Mouse (Mus musculus) lung, embryonic 14.5 days (tissue): ENCODE results near the gene Selenbp2. TPM values are rescaled to one million over a fixed set of nuclear protein-coding genes. Genes with fewer than 3 reads are reported as not detected.
A peak's percentile ranks its signal among the peaks of the same experiment; 100 is the strongest.
"Not testable (repeated sequence)": the region's sequence is repeated elsewhere in the genome, so short reads cannot be mapped to it uniquely, and the experiment has no call there.

Experiments
- ATAC-seq: fragments of 200-750 bp; cut with Nextera tagmentation; 2 replicates; pipeline ENCODE4 v1.8.0; 2017; ENCODE audit warnings: mild to moderate bottlenecking, moderate TSS enrichment, moderate library complexity; ENCODE audit not compliant: insufficient read depth
- DNase-seq: peaks from one replicate; pipeline ENCODE4 v3.0.0-alpha.2; 2015
- H3K27ac ChIP-seq: fragments of 300-500 bp; sonication (generic); 2 replicates; pipeline ENCODE4 v1.5.1; 2014; ENCODE audit warnings: low read depth, mild to moderate bottlenecking, moderate library complexity
- H3K27me3 ChIP-seq: fragments of 300-500 bp; sonication (generic); 2 replicates; pipeline ENCODE4 v1.6.1; 2014; ENCODE audit warnings: low read length, control low read depth; ENCODE audit not compliant: insufficient read depth
- H3K36me3 ChIP-seq: fragments of 300-500 bp; sonication (generic); 2 replicates; pipeline ENCODE4 v1.6.1; 2014; ENCODE audit warnings: control low read depth; ENCODE audit not compliant: insufficient read depth
- H3K4me1 ChIP-seq: fragments of 300-500 bp; sonication (generic); 2 replicates; pipeline ENCODE4 v1.6.1; 2014; ENCODE audit warnings: antibody characterized with exemption, control low read depth; ENCODE audit not compliant: insufficient read depth
- H3K4me2 ChIP-seq: fragments of 300-500 bp; sonication (generic); 2 replicates; pipeline ENCODE4 v1.6.1; 2014; ENCODE audit warnings: mild to moderate bottlenecking
- H3K4me3 ChIP-seq: fragments of 300-500 bp; sonication (generic); 2 replicates; pipeline ENCODE4 v1.5.1; 2014; ENCODE audit warnings: low read depth, low read length
- H3K9ac ChIP-seq: fragments of 300-500 bp; sonication (generic); 2 replicates; pipeline ENCODE4 v1.6.1; 2014
- H3K9me3 ChIP-seq: fragments of 300-500 bp; sonication (generic); 2 replicates; pipeline ENCODE4 v1.6.1; 2016; ENCODE audit warnings: low read depth, low read length, control low read depth
- CTCF ChIP-seq: IDR thresholded peaks from 2 replicates; pipeline ENCODE4 v1.5.1; 2016; ENCODE audit warnings: antibody characterized with exemption, low read depth
- WGBS: fragments of 180-500 bp; shearing (Covaris S2); extraction: QIAGEN DNeasy Blood & Tissue Kit; methylation state at CpG from one replicate; pipeline ENCODE4 v1.1.7; 2014; 5-methylcytosine and 5-hydroxymethylcytosine counted together
- polyA plus RNA-seq: library from polyadenylated mRNA; unstranded; fragments of >200 nt; fragmentation: Nextera tagmentation; extraction: Ambion mirVana; gene quantifications from 2 replicates; pipeline ENCODE4 v1.2.1, GENCODE M21; 2014

The Selenbp2 gene
- 4.2 and 4.9 TPM in 2 replicates for polyA plus RNA-seq

- 21% methylated on average over 5 of the region's 5 CpGs for WGBS
- no peaks in the 10 kb centered on the region for H3K27me3 ChIP-seq
- peak within 1 kb of the TSS; percentile 36; the same call in 1 of the 2 replicates for H3K27ac ChIP-seq
- H3K4me3 ChIP-seq = no peak within 1 kb of the TSS
- no peak for TF ChIP-seq CTCF
- no peaks in the 10 kb centered on the region for H3K4me1 ChIP-seq
- peak; percentile 58 for DNase-seq
- peak; percentile 56; the same call in 1 of the 2 replicates for ATAC-seq
- no peak within 1 kb of the TSS for H3K9ac ChIP-seq
- 0 out of 2 replicates have a peak within 1 kb of the TSS, but pooled peaks have one; percentile 7 for H3K4me2 ChIP-seq
- no peaks in the 10 kb centered on the region for H3K36me3 ChIP-seq
- H3K9me3 ChIP-seq = no peaks in the 10 kb centered on the region
Observed at GRCm38 (mm10) chr3:94693329-94693825, at the start of gene Selenbp2. TSS of gene Selenbp2 (plus strand) at chr3:94693556.

- peak overlapping the region; percentile 73 for H3K27ac ChIP-seq
- H3K4me1 ChIP-seq = peaks cover 9% of the 10 kb centered on the region
- no peaks in the 10 kb centered on the region for H3K36me3 ChIP-seq
- TF ChIP-seq CTCF = no peak
- DNase-seq (peak; percentile 61), ATAC-seq (peak; percentile 91)
- H3K9ac ChIP-seq = no peak overlapping the region
- H3K4me3 ChIP-seq = no peak overlapping the region
- 17% methylated on average over 6 of the region's 6 CpGs for WGBS
- no peaks in the 10 kb centered on the region for H3K27me3 ChIP-seq
- no peaks in the 10 kb centered on the region for H3K9me3 ChIP-seq
- H3K4me2 ChIP-seq = peak overlapping the region; percentile 11; the same call in 1 of the 2 replicates
Observed at GRCm38 (mm10) chr3:94648755-94649590, 44.4 kb upstream of the Selenbp2 start.

GRCm38 (mm10) chr3:94650409-94650808 lies 42.9 kb upstream of the Selenbp2 start:
- no peak for ATAC-seq
- H3K27me3 ChIP-seq = no peaks in the 10 kb centered on the region
- H3K36me3 ChIP-seq = no peaks in the 10 kb centered on the region
- H3K9ac ChIP-seq = no peak overlapping the region
- H3K9me3 ChIP-seq = no peaks in the 10 kb centered on the region
- H3K4me3 ChIP-seq = no peak overlapping the region
- H3K4me2 ChIP-seq = no peak overlapping the region
- peak; percentile 7 for DNase-seq
- H3K4me1 ChIP-seq = peaks cover 9% of the 10 kb centered on the region
- whole genome bisulfite sequencing = 73% methylated on average over 7 of the region's 7 CpGs
- no peak overlapping the region for H3K27ac ChIP-seq
- TF ChIP-seq CTCF = no peak

- H3K4me1 ChIP-seq, H3K27me3 ChIP-seq, H3K9ac ChIP-seq, DNase-seq, H3K27ac ChIP-seq, H3K4me3 ChIP-seq, H3K36me3 ChIP-seq, H3K9me3 ChIP-seq, ATAC-seq, H3K4me2 ChIP-seq: not testable (repeated sequence)
- 60% methylated on average over 1 of the region's 1 CpGs for WGBS
Observed at GRCm38 (mm10) chr3:94653967-94654366, 39.4 kb upstream of the Selenbp2 start.

- H3K36me3 ChIP-seq, H3K4me1 ChIP-seq, H3K27ac ChIP-seq, H3K9me3 ChIP-seq, H3K27me3 ChIP-seq: not testable (repeated sequence)
- H3K4me3 ChIP-seq = peak overlapping the region; percentile 39
- DNase-seq (peak; percentile 6), ATAC-seq (peak; percentile 62)
- peak overlapping the region; percentile 46 for H3K9ac ChIP-seq
- 3% methylated on average over 22 of the region's 47 CpGs for WGBS
- H3K4me2 ChIP-seq = peak overlapping the region; percentile 66
Observed at GRCm38 (mm10) chr3:94657852-94658739, 35.3 kb upstream of the Selenbp2 start.

GRCm38 (mm10) chr3:94658740-94659095 lies 34.6 kb upstream of the Selenbp2 start, which contains the start of gene Tuft1:
TSS of gene Tuft1 (minus strand) at chr3:94658872.
- not testable (repeated sequence) for H3K4me1 ChIP-seq, H3K36me3 ChIP-seq, H3K27me3 ChIP-seq, H3K9me3 ChIP-seq, DNase-seq
- peak; percentile 93 for ATAC-seq
- Histone ChIP-seq H3K9ac (peak within 1 kb of the TSS; percentile 46), H3K4me2 (peak within 1 kb of the TSS; percentile 66), H3K4me3 (peak within 1 kb of the TSS; percentile 39), H3K27ac (peak within 1 kb of the TSS; percentile 13; the same call in 1 of the 2 replicates)
- under 1% methylated on average over 15 of the region's 33 CpGs for WGBS

- H3K9me3 ChIP-seq, H3K4me3 ChIP-seq, H3K4me1 ChIP-seq, H3K27me3 ChIP-seq, H3K9ac ChIP-seq, H3K36me3 ChIP-seq: not testable (repeated sequence)
- ATAC-seq (peak; percentile 80), DNase-seq (peak; percentile 46)
- WGBS = 27% methylated on average over 7 of the region's 10 CpGs
- Histone ChIP-seq H3K27ac (peak overlapping the region; percentile 13; the same call in 1 of the 2 replicates), H3K4me2 (peak overlapping the region; percentile 46)
Observed at GRCm38 (mm10) chr3:94659142-94659748, 34.1 kb upstream of the Selenbp2 start.

- H3K4me2 ChIP-seq, DNase-seq, ATAC-seq, H3K9ac ChIP-seq, H3K27me3 ChIP-seq, H3K27ac ChIP-seq, H3K4me1 ChIP-seq, H3K36me3 ChIP-seq, H3K4me3 ChIP-seq, H3K9me3 ChIP-seq: not testable (repeated sequence)
- WGBS = 89% methylated on average over 2 of the region's 2 CpGs
Observed at GRCm38 (mm10) chr3:94660841-94661240, 32.5 kb upstream of the Selenbp2 start.

GRCm38 (mm10) chr3:94665060-94665802 lies 28.1 kb upstream of the Selenbp2 start:
- not testable (repeated sequence) for H3K9me3 ChIP-seq, H3K27me3 ChIP-seq, H3K4me3 ChIP-seq, H3K36me3 ChIP-seq, H3K4me1 ChIP-seq, H3K9ac ChIP-seq, DNase-seq, H3K27ac ChIP-seq, H3K4me2 ChIP-seq
- 77% methylated on average over 3 of the region's 5 CpGs for WGBS
- peak; percentile 41; the same call in 1 of the 2 replicates for ATAC-seq
